18 mouse cellular contexts compared by ENCODE assay signal in genomic region chr1:97672849-97673248, GRCm38 (mm10). TPM values are rescaled to one million over a fixed set of nuclear protein-coding genes. Genes with fewer than 3 reads are reported as not detected.
A peak's percentile ranks its signal among the peaks of the same experiment; 100 is the strongest.
DNase-seq lines count a peak whose midpoint lies in the region; ATAC-seq lines count a peak whose summit lies in the region.
"Had no signal": no experiment of that assay in that cellular context is flagged by ENCODE, and none has a peak within 500 bp of the region (broad histone marks: within the 10 kb centered on the region; RNA-seq: fewer than 3 reads in every experiment).

No protein-coding gene starts in this region.

- no peak overlapping the region for H3K27ac ChIP-seq in hindbrain, embryonic 14.5 days
- H3K27ac ChIP-seq in hindbrain, embryonic 11.5 days (ENCODE audit: low read depth, low read length): no peak overlapping the region
- H3K27ac ChIP-seq in macrophage: peak overlapping the region; percentile 64
- H3K27ac ChIP-seq: forebrain, embryonic 10.5 days; heart, embryonic 10.5 days; kidney, postnatal 0 days; left cerebral cortex, adult 2 months; limb, embryonic 13.5 days; midbrain, embryonic 10.5 days had no signal

- H3K9me3 ChIP-seq in hindbrain, embryonic 14.5 days (ENCODE audit: control insufficient read depth, low read length): no peaks in the 10 kb centered on the region
- H3K9me3 ChIP-seq in hindbrain, embryonic 11.5 days (ENCODE audit: control insufficient read depth, low read length): no peaks in the 10 kb centered on the region
- H3K9me3 ChIP-seq: forebrain, embryonic 10.5 days; heart, embryonic 10.5 days; limb, embryonic 13.5 days; midbrain, embryonic 10.5 days had no signal

- no peak overlapping the region for H3K9ac ChIP-seq in hindbrain, embryonic 14.5 days
- H3K9ac ChIP-seq in hindbrain, embryonic 11.5 days (ENCODE audit: low read depth, low read length): no peak overlapping the region
- H3K9ac ChIP-seq: limb, embryonic 13.5 days had no signal

- H3K79me2 ChIP-seq in macrophage (ENCODE audit: inconsistent target): no peaks in the 10 kb centered on the region

- H3K4me3 ChIP-seq in hindbrain, embryonic 14.5 days (replicated peaks; ENCODE audit: low read length): no peak overlapping the region
- no peak overlapping the region for H3K4me3 ChIP-seq in hindbrain, embryonic 11.5 days (ENCODE audit: low read depth, low read length)
- no peak overlapping the region for H3K4me3 ChIP-seq in macrophage (ENCODE audit: inconsistent target)
- H3K4me3 ChIP-seq: forebrain, embryonic 10.5 days; heart, embryonic 10.5 days; left cerebral cortex, adult 2 months; limb, embryonic 13.5 days; midbrain, embryonic 10.5 days had no signal

- no peak for ATAC-seq in hindbrain, embryonic 14.5 days (ENCODE audit: low FRiP score)
- ATAC-seq in hindbrain, embryonic 11.5 days (ENCODE audit: low FRiP score): no peak
- ATAC-seq: inflammation-experienced regulatory T-cells, adult 6 months had no signal

- no peaks in the 10 kb centered on the region for H3K4me1 ChIP-seq in hindbrain, embryonic 14.5 days (replicated peaks; ENCODE audit: control insufficient read depth, insufficient read depth, low read length)
- H3K4me1 ChIP-seq in hindbrain, embryonic 11.5 days (replicated peaks; ENCODE audit: control insufficient read depth, insufficient read depth, low read length): no peaks in the 10 kb centered on the region
- H3K4me1 ChIP-seq: forebrain, embryonic 10.5 days; heart, embryonic 10.5 days; limb, embryonic 13.5 days; midbrain, embryonic 10.5 days had no signal

- DNase-seq in hindbrain, embryonic 14.5 days (ENCODE audit: low spot score): peak; percentile 22
- DNase-seq in hindbrain, embryonic 11.5 days (ENCODE audit: low spot score): no peak
- peak; percentile 11 for DNase-seq in urinary bladder, postnatal 14 days (ENCODE audit: low spot score)
- DNase-seq in urinary bladder, adult 2 months (ENCODE audit: low spot score): no peak
- no peak for DNase-seq in adrenal gland, adult 2 months
- no peak for DNase-seq in right cerebral cortex, postnatal 14 days
- no peak for DNase-seq in right cerebral cortex, adult 18-20 months
- DNase-seq: cerebellum, adult 18-20 months; gastrocnemius, postnatal 14 days; heart, postnatal 14 days had no signal

- WGBS in hindbrain, embryonic 14.5 days: 73% methylated on average over 2 of the region's 2 CpGs
- whole genome bisulfite sequencing in hindbrain, embryonic 11.5 days: 78% methylated on average over 2 of the region's 2 CpGs
- WGBS in macrophage (ENCODE audit: missing documents): 4% methylated on average over 2 of the region's 2 CpGs

- no peak overlapping the region for H3K4me2 ChIP-seq in hindbrain, embryonic 14.5 days (replicated peaks)
- H3K4me2 ChIP-seq in hindbrain, embryonic 11.5 days (replicated peaks; ENCODE audit: low read depth, low read length): no peak overlapping the region
- H3K4me2 ChIP-seq: limb, embryonic 13.5 days had no signal

- H3K36me3 ChIP-seq in hindbrain, embryonic 14.5 days (replicated peaks; ENCODE audit: control insufficient read depth, insufficient read depth): no peaks in the 10 kb centered on the region
- H3K36me3 ChIP-seq in hindbrain, embryonic 11.5 days (ENCODE audit: control insufficient read depth, insufficient read depth, low read length): no peaks in the 10 kb centered on the region
- no peaks in the 10 kb centered on the region for H3K36me3 ChIP-seq in macrophage (ENCODE audit: inconsistent target)
- H3K36me3 ChIP-seq: forebrain, embryonic 10.5 days; heart, embryonic 10.5 days; limb, embryonic 13.5 days; midbrain, embryonic 10.5 days had no signal

- no peaks in the 10 kb centered on the region for H3K27me3 ChIP-seq in hindbrain, embryonic 14.5 days (ENCODE audit: control insufficient read depth, insufficient read depth, low read length)
- no peaks in the 10 kb centered on the region for H3K27me3 ChIP-seq in hindbrain, embryonic 11.5 days (ENCODE audit: control insufficient read depth, insufficient read depth, low read length)
- H3K27me3 ChIP-seq: limb, embryonic 13.5 days had no signal

RNA-seq across cellular contexts. Expression of gene D1Ertd622e, which starts 11.0 kb away (rescaled TPM):
- polyA plus RNA-seq in hindbrain, embryonic 14.5 days (2014; fragmentation: Nextera tagmentation; extraction: Ambion mirVana): 62.8 and 75.9 TPM in 2 replicates
- 32.6 and 40.8 TPM in 2 replicates for polyA plus RNA-seq in hindbrain, embryonic 11.5 days (2014; fragmentation: Nextera tagmentation; extraction: Ambion mirVana)
- polyA plus RNA-seq in urinary bladder, adult 2 months (2012; rRNA removed): 14.9 and 17.7 TPM in 2 replicates
- total RNA-seq in macrophage (2018; cell fraction: chromatin; rRNA removed): 100 to 1,000 TPM in 1 of 26 experiments, 10 to 100 TPM in 20, 1 to 10 TPM in 5; 6.4 to 109 (median 22.0) TPM
- total RNA-seq in macrophage (2018; cell fraction: cytosol; rRNA removed): 100 to 1,000 TPM in 1 of 26 experiments, 10 to 100 TPM in 25; 55.1 to 152 (median 72.1) TPM
- 100 to 1,000 TPM in 1 of 26 experiments, 10 to 100 TPM in 25; 13.7 to 108 (median 47.6) TPM for total RNA-seq in macrophage (2018; cell fraction: nucleus; rRNA removed)
- 51.1 to 93.2 TPM (median 65.8 TPM) in 3 replicates for polyA plus RNA-seq in macrophage (2018)
- total RNA-seq in adrenal gland, adult 2 months (2021): 10 to 100 TPM; 14.3 to 15.2 TPM
- 4.1 and 4.2 TPM in 2 replicates for polyA plus RNA-seq in adrenal gland, adult 2 months (2012; rRNA removed)

Comparison
In these comparisons a context has a peak if more than half of its experiments do, and no peak if none do; other contexts are left out.
1. DNase-seq: peak in hindbrain, embryonic 14.5 days (single experiment) and urinary bladder, postnatal 14 days (single experiment); none in hindbrain, embryonic 11.5 days (single experiment), urinary bladder, adult 2 months (single experiment), adrenal gland, adult 2 months (single experiment), right cerebral cortex, postnatal 14 days (single experiment) and right cerebral cortex, adult 18-20 months (single experiment).